Mouse (Mus musculus): Measurements from ENCODE around the gene Hoxa7.

Gene Hoxa7

GRCm38 (mm10) chr6:52221337-52221992, at the start of gene Hoxa7:
Gene Hoxa7 (minus strand): TSS chr6:52221854.
- DNase-seq = peak; percentile 70

GRCm38 (mm10) chr6:52270494-52271480, 49.1 kb upstream of the Hoxa7 start:
- DNase-seq = peak; percentile 66

- DNase-seq = no peak
Observed at GRCm38 (mm10) chr6:52268756-52269155, 47.1 kb upstream of the Hoxa7 start.

DNA sequence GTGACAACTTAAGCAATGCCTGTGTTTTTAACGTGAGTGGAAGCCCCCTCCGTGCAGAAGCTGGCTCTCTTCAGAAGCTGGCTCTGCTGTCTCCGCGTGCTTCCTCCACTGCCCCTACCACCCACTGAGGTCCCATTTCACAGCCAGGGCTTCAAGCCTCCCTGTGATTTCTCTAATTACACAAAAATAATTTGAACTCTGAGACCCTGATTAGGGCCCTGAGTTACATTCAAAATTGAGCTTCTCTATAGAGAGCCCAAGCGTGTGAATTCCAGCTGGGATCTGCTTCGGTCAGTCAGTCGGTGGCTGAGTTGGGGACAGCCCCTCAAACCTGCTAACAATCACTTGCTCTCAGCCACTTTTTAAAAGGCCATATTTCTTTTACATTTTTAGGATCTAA, 46.7 kb upstream of the Hoxa7 start:
- DNase-seq = no peak

DNA sequence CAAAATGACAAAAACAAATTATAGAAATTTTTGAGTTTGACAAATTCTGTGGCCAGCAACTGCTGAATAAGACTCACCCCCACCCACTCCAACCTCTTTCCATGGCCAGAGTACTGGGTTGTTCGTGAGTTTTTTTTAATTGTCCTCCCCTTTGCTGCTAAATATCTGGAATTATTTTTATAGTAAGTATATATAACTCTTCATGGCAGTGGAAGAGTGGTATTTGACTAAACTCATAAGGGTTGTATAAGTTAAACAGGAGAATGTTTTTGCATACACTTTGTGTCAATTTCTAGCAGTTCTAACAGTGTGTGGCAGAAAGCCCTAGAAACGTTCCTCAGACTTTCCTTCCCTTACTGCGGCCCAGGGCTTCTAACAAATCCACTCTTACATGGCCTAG, 46.0 kb upstream of the Hoxa7 start:
- no peak for DNase-seq

- DNase-seq = no peak
Observed at GRCm38 (mm10) chr6:52267221-52267620, 45.6 kb upstream of the Hoxa7 start.

DNA sequence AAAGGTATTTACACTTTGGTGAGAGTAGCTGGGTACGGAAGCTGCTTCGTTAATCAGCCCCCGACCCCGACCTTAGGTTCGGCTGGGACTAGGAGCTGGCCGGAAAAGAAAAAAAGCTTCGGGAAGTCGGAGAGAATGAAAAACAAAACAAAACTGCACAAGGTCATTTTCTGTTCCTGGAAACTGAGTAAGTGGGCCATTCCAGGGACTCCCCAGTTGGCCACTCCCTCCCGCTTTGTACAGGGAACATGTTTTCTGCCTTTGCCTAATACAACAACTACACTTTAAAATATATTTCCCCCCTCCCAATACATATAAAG, 45.0 kb upstream of the Hoxa7 start:
- DNase-seq = no peak

- no peak for DNase-seq
Observed at GRCm38 (mm10) chr6:52265913-52266665, 44.4 kb upstream of the Hoxa7 start.

DNA sequence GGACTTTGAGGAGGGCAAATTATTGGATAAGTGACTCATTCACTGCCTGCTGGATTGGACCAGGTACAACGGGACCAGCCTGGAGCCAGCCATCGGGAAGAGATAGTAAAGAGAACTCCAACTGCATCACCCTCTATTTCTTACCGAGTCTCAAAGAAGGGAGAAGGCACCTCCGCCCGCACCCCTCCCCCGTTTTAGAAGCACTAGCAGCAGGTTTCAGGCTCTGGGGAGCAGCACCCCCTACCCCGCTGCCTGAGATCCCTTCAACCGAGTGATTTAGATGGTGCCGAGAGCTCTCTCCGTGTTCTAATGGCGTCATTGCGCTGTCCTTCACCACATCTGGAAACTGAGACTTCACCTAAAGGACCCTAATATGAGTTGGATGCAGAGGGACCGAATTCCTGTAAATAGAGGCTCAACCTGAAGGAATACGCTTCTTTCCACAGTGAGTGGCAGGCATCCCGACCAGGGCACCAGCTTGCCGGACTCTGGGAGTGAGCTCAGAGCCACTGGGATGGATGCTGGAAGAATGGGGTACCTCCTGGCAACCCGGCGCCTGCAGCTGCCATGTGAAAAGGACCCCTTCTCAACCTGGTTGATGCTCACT, 43.8 kb upstream of the Hoxa7 start:
- no peak for DNase-seq

DNA sequence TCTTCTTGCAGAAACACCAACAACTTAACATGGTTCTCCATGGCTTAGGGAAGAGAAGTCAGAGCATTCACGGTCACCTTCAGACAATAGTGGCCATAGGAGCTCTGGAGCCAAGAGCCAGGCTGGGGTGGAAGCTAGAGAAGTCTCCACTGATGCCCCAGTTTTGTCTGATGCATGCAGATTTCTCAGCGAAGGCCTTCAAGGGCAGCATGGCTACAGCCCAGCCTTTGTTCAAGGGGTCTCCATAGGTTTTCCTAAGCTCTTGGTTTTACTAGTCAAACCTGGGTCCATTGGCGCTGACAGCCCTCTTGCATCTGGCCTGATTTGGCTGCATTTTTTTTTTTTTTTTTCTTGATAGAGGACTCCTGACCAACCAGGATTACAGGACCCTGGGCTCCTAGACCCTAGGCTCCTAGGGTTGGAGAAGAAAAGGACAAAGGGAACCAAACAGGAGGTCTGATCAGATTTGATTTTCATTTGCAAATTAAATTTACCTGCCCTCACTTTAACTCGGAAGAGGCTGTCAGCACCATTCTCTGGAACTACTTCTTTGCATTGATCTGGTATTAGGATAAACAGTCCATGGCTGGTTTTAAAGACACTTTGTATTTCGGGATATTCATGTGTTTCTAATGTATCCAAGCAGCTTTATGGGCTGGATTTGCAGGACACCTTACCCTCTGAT, 42.6 kb upstream of the Hoxa7 start:
- DNase-seq = no peak

- no peak for DNase-seq
Observed at GRCm38 (mm10) chr6:52263321-52263585, 41.6 kb upstream of the Hoxa7 start.

GRCm38 (mm10) chr6:52262463-52263320, 41.0 kb upstream of the Hoxa7 start:
- DNase-seq = no peak

GRCm38 (mm10) chr6:52261751-52262462, 40.3 kb upstream of the Hoxa7 start:
- no peak for DNase-seq

GRCm38 (mm10) chr6:52260654-52261575, 39.3 kb upstream of the Hoxa7 start, which contains the start of gene Hoxa13:
Gene Hoxa13 (minus strand): TSS chr6:52260880.
- no peak for DNase-seq

DNA sequence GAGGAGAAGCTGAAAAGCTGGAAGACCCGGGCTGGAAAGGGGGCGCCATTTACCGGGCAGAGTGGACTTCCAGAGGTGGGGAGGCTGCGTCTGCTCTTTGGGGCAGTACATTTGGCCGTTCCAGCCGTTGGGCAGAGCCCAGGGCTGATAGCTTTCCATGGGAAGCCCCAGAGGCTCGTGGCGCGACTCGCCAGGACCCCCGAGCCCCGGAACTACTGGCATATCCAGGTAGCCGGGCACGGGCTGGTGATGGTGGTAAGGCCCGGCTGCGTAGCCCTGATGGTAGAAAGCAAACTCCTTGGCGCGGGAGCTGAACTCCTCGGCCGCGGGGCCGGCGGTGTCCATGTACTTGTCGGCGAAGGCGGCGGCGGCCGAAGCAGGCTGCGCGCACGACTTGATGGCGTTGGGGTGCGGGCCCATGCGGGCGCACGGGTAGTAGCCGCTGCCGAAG, 38.2 kb upstream of the Hoxa7 start:
- no peak for DNase-seq

- DNase-seq = no peak
Observed at GRCm38 (mm10) chr6:52259081-52259790, 37.6 kb upstream of the Hoxa7 start.

DNA sequence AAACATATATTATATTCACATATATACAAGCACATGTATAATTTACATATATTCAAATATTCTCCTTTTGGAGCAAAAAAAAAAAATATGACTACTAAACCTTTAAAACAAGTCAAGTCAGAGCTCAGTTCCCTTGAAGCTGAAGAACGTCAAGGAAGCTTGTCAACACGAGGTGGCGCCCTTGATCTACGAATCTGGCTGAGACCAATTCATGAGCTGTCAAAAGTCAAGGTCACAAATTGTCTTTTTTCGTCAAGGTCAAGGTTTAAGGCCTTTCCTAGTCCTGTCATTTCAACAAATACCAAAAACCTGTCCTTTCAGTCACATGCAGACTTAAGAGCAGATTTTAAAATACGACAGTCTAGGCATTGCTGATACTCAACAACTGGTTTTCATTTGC, 35.3 kb upstream of the Hoxa7 start:
- peak; percentile 51 for DNase-seq

GRCm38 (mm10) chr6:52253511-52254500, 32.2 kb upstream of the Hoxa7 start:
- no peak for DNase-seq

Measured in right cerebral cortex, adult 18-20 months (tissue).